ENCODE assay signal across 8 mouse cellular contexts in the genomic region with DNA sequence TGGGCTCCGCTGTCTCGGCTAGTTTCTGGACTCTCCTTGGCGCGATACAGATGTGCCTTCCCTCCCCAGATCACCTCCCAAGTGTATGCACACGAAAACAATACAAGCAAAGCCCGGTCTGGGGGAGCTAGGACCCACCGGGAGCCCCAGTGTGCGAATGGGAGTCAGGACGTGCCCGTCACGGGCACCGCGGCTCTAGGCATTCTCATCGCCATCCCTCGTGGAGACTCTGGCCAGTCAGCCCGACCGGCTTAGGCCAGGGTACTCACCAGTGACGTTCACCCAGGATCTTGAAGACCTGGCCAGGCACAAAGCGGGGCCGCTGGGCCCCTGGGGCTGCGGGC. TPM values are rescaled to one million over a fixed set of nuclear protein-coding genes. Genes with fewer than 3 reads are reported as not detected.
DNase-seq lines count a peak whose midpoint lies in the region; ATAC-seq and TF ChIP-seq lines count a peak whose summit lies in the region.

No protein-coding gene starts in this region.

- H3K27ac ChIP-seq in layer of hippocampus, adult 2 months = peak overlapping the region; percentile 88
- H3K27ac ChIP-seq in cortical plate, adult 2 months (ENCODE audit: insufficient read depth, low read length) = no peak overlapping the region
- H3K27ac ChIP-seq in midbrain, postnatal 0 days (ENCODE audit: low read depth, low read length) = peak overlapping the region; percentile 91

- peak overlapping the region; percentile 77 for H3K9ac ChIP-seq in midbrain, postnatal 0 days (replicated peaks; ENCODE audit: low read length, poor library complexity, severe bottlenecking)

- peaks cover 4% of the 10 kb centered on the region for H3K4me1 ChIP-seq in cortical plate, adult 2 months (ENCODE audit: control insufficient read depth, insufficient read depth, low read length)
- no peaks in the 10 kb centered on the region; the same call in 1 of the 2 replicates for H3K4me1 ChIP-seq in midbrain, postnatal 0 days (ENCODE audit: insufficient read depth, low read length)

- no peak for TF ChIP-seq POLR2A in cortical plate, adult 2 months (IDR thresholded peaks at IDR 0.05; ENCODE audit: extremely low read depth, insufficient read depth, low read length)

- ATAC-seq in inflammation-experienced regulatory T-cells, adult 6 months = peak; percentile 8
- ATAC-seq in midbrain, postnatal 0 days (ENCODE audit: low FRiP score) = peak; percentile 75
- ATAC-seq in granulocyte monocyte progenitor cell, adult 5-6 weeks (replicated peaks; ENCODE audit: poor library complexity, severe bottlenecking) = no peak

- H3K27me3 ChIP-seq in midbrain, postnatal 0 days (ENCODE audit: insufficient read depth, low read length) = no peaks in the 10 kb centered on the region

- H3K9me3 ChIP-seq in midbrain, postnatal 0 days (ENCODE audit: low read length) = no peaks in the 10 kb centered on the region

- under 1% methylated on average over 21 of the region's 21 CpGs for WGBS in midbrain, postnatal 0 days

- DNase-seq in layer of hippocampus, adult 2 months (ENCODE audit: low spot score in 2 of 2) = peak in 1 of 2 experiments; percentile 24
- DNase-seq in layer of hippocampus, postnatal 36 days = no peak
- no peak for DNase-seq in midbrain, postnatal 0 days (ENCODE audit: low spot score)
- no peak for DNase-seq in thymus, postnatal 4 days
- DNase-seq in gastrocnemius, postnatal 25 days = no peak

- H3K36me3 ChIP-seq in midbrain, postnatal 0 days (ENCODE audit: insufficient read depth, low read length) = no peaks in the 10 kb centered on the region

- H3K4me3 ChIP-seq in layer of hippocampus, adult 2 months = peak overlapping the region; percentile 85
- H3K4me3 ChIP-seq in cortical plate, adult 2 months (ENCODE audit: insufficient read depth, low read length) = peak overlapping the region; percentile 94
- peak overlapping the region; percentile 70 for H3K4me3 ChIP-seq in midbrain, postnatal 0 days (ENCODE audit: low read depth, low read length)

- peak overlapping the region; percentile 58 for H3K4me2 ChIP-seq in midbrain, postnatal 0 days (ENCODE audit: low read depth, low read length, poor library complexity, severe bottlenecking)

- no peak for TF ChIP-seq CTCF in layer of hippocampus, adult 2 months (conservative IDR thresholded peaks at IDR 0.05)
- no peak for TF ChIP-seq CTCF in cortical plate, adult 2 months (IDR thresholded peaks at IDR 0.05; ENCODE audit: extremely low read depth, insufficient read depth, low read length)
- TF ChIP-seq CTCF in midbrain, postnatal 0 days (IDR thresholded peaks at IDR 0.05) = no peak

RNA-seq across cellular contexts. Expression of a gene that starts 0.2 kb away (rescaled TPM):
- total RNA-seq in layer of hippocampus, adult 2 months (2021) = 100 to 1,000 TPM; 124 to 125 TPM
- total RNA-seq in layer of hippocampus, postnatal 36 days (2021) = 100 to 1,000 TPM; 106 to 116 TPM
- 28.7 and 29.1 TPM in 2 replicates for polyA plus RNA-seq in cortical plate, adult 2 months (2012; rRNA removed)
- polyA plus RNA-seq in inflammation-experienced regulatory T-cells, adult 6 months (2017; shearing (Covaris generic)) = 10 to 100 TPM; 31.4 to 71.7 (median 56.0) TPM
- total RNA-seq in midbrain, postnatal 0 days (2014; rRNA removed) = 26.3 and 26.9 TPM in 2 replicates
- 15.5 and 17.6 TPM in 2 replicates for polyA plus RNA-seq in midbrain, postnatal 0 days (2015; fragmentation: Nextera tagmentation; extraction: Ambion mirVana)
- 1 to 10 TPM; 4.4 to 5.3 TPM for total RNA-seq in gastrocnemius, postnatal 25 days (2021)
- total RNA-seq in granulocyte monocyte progenitor cell, adult 5-6 weeks (2014; fragmentation: Nextera tagmentation) = 66.1 and 76.1 TPM in 2 replicates
- total RNA-seq in granulocyte monocyte progenitor cell, adult 5-6 weeks (2017) = 65.8 and 68.6 TPM in 2 replicates
